Mouse (Mus musculus): ENCODE data around the gene 1110008P14Rik.

Gene 1110008P14Rik

DNA sequence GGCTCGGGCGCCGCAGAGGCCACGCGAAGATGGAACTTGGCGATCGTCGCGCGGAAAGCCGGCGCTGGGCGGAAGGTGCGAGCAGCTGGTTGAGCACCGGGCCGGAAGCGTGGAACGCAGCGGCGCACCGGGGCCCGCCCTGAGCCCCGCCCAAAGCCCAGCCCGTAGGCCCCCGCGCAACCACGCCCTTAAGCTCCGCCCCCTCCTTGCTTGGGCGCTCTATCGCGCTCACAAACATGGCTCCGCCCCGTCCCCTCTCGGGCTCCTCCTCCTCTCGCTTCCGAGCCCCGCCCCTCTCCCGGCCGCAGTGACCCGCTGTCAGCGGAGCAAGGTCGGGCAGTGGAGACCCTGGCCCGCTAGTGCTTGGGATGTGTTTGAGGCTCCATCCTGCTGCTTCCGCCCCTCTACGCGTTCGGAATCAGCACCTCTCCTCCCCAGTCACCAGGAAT is at the start of gene 1110008P14Rik:
Gene 1110008P14Rik (minus strand): TSS at position 164 of the 449 bp plus-strand sequence.
- peak; percentile 96 for DNase-seq

- peak; percentile 82 for DNase-seq
Measured at GRCm38 (mm10) chr2:32430701-32431676, 49.3 kb upstream of the 1110008P14Rik start.

DNA sequence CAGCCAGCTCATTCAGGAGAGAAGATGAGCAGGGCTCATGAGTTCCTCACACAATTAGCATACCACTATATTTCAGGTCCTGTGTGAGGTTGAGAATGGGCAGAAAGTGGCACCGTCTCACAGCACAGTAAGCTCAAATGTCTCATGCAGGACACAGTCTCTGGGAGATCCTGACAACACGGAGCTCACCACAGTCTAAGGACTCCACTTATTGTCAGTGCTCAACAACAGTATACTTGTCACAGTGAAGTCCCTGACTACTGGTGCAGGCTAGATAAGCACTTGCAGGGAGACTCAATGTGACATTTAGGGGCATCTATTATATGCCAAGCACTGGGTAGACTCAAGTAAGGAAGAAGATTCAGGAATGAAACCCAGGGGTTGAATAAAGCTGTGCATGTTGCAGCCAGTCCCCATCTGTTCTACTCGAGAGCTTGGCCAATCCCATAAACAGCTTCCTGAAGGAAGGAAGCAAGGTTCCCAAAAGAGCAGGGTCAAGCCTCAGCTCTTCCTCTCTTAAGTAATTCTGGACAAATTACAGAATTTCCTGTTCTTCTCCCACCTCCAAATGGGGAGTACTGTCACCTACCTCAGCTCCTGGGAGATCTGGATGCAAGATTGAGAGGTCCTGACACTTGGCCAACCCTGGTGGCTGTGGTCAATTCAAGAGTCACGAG is 47.6 kb upstream of the 1110008P14Rik start:
- DNase-seq = no peak

- DNase-seq = peak; percentile 67
Measured at GRCm38 (mm10) chr2:32428262-32428722, 46.6 kb upstream of the 1110008P14Rik start.

- no peak for DNase-seq
Measured at GRCm38 (mm10) chr2:32427720-32428119, 46.0 kb upstream of the 1110008P14Rik start.

GRCm38 (mm10) chr2:32426141-32426540 is 44.4 kb upstream of the 1110008P14Rik start:
- DNase-seq = no peak

DNA sequence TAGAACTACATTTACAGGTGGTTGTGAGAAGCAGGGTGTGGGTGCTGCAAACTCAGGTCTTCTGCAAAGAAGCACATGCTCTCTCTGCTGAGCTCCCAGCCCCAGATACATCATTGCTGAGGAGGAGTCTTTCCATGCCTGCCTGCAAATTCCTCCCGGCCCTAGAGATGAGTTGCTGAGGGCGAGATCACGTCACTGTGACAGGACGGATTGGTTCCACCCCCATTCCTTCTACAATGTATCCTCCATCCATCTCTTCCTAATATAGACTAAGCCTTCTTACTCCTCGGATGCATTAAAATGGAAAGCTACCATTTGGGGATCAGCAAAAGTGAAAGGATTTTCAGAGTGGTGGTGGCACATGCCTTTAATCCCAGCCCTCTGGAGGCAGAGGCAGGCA is 43.8 kb upstream of the 1110008P14Rik start:
- no peak for DNase-seq

- DNase-seq = no peak
Measured at GRCm38 (mm10) chr2:32424796-32425195, 43.1 kb upstream of the 1110008P14Rik start.

DNA sequence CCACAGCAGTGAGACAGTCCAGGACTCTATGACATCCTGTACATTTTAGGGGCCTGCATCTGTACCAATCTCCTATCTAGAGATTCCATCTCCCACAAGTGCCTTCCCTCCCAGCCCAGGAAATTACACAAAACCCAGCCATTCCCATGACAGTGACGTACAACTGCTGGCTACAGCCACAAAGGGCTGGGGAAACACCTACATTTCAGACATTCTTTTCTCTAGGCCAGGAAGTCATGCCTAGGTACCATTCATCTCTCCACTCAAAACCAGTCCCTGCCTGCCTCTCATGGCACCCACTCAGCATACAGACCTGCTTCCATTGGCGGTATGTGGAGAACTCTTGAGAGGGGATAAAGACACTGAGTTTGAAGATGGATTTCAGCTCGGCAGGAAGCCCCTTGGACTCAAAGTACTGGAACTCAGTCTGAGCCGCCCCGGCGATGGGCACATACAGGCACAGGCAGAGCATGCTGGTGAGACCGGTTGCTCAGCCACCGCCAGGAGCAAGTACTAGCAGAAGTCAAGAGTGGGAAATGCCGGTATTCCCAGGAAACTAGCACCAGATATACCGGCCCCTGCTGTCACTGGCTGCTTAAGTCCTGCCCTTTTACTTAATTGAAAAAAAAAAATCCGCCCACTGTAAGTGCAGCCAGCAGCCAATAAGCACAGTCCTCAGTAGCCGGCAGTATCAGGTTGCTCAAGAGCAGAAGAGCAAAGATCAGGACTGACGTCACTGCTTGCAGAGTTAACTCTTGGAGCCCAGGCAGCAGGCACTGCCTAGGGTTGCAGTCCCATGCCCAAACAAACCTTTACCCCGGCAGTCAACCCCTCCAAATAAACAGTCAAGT is 42.0 kb upstream of the 1110008P14Rik start:
- peak; percentile 88 for DNase-seq

DNA sequence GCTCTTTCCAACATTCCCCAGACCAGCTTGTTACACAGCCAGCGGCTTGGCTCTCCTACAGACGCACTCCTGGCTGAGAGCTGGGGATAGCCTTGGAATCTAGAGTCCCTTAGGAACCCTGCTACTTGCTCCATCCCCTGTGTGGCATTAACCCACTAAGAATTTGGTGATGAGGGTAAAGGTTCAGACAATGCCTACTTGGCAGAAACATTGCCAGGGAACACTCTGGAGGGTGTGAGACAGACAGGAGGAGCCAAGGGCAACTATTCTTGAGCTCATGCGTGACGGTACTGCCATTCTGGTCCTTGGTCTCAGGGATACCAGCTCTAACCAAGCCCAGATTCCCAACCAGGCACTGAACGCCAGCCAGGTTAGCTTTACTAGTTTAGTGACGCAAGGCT is 40.1 kb upstream of the 1110008P14Rik start:
- DNase-seq = no peak

DNA sequence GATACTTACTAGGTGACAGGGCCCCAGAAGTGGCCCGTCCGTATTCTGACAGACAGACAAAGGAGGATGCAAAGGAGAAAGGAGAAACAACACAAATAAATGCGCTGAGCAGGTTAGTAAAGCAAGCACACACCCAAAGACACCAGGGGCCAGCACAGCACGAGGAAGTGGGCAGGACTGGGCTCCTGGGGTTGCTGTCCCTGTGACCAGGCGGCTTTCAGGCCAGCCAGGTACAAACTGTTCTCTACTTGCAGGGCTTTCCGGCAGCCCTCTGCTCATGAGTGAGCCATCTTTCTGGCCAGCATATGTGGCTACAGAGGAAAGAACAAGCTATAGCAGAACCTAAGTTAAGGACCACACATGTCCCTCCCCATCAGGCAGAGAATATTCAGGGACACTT is 38.9 kb upstream of the 1110008P14Rik start:
- no peak for DNase-seq

GRCm38 (mm10) chr2:32420066-32420608 is 38.4 kb upstream of the 1110008P14Rik start:
- DNase-seq = no peak

DNA sequence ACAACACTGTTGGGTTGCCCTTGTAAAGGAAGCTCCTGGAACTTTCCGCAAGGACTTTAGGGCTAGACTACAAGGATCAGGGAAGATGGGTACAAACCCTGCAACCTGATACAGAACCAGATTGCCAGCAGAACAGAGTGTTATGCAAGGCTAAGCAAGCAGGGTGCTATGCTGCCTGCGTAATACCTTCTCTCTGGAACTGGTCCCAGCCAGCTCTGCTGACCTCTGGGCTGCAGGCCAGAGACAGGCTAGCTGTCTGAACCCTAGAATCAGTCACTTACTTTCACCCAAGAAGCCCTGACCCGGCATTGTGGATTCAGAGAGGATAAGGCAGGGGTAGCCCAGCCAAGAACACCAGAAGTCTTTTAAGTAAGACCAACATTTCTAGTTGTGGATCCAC is 37.6 kb upstream of the 1110008P14Rik start:
- DNase-seq = peak; percentile 63

- DNase-seq = no peak
Measured at GRCm38 (mm10) chr2:32418430-32419151, 36.9 kb upstream of the 1110008P14Rik start.

- DNase-seq = no peak
Measured at GRCm38 (mm10) chr2:32417486-32417885, 35.7 kb upstream of the 1110008P14Rik start.

GRCm38 (mm10) chr2:32416556-32416955 is 34.8 kb upstream of the 1110008P14Rik start:
- DNase-seq = no peak

DNA sequence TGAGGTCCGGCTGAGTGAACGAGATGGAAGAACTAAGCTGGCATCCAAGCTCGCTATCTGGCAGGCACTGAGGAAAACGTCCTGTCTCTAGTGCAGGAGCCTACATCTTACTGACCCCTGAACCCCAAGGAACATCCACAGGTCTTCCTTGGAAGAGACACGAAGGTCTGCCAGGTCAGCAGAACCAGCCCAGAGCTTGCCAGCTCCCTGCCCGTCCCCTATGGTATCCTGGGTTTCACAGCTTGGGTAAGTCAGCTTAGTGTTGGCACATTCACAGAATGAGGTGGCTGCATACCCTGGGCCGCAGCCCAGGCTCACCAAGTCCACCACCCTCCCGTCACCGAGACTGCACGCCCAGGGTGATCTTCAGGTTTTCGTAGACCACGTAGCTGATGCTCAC is 34.1 kb upstream of the 1110008P14Rik start:
- no peak for DNase-seq

DNA sequence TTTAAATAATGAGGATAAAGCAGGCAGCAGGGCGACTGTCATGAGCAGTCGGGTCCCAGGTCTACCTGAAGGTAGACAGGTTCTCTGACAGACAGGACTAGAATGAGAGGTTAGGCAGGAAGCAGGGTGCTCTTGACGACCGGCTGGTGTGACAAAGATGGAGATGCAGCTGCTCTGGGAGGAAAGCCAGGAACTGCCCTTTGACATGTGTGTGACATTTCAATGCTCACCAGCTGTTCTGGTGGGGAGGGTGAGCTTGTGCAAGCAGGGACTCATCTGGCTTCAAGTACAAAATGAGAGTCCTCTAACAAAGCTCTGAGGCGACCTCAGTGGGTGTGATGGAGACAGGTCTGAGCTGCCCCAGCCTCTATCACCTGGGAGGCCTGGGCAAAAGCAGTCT is 32.2 kb upstream of the 1110008P14Rik start:
- DNase-seq = peak; percentile 84

DNA sequence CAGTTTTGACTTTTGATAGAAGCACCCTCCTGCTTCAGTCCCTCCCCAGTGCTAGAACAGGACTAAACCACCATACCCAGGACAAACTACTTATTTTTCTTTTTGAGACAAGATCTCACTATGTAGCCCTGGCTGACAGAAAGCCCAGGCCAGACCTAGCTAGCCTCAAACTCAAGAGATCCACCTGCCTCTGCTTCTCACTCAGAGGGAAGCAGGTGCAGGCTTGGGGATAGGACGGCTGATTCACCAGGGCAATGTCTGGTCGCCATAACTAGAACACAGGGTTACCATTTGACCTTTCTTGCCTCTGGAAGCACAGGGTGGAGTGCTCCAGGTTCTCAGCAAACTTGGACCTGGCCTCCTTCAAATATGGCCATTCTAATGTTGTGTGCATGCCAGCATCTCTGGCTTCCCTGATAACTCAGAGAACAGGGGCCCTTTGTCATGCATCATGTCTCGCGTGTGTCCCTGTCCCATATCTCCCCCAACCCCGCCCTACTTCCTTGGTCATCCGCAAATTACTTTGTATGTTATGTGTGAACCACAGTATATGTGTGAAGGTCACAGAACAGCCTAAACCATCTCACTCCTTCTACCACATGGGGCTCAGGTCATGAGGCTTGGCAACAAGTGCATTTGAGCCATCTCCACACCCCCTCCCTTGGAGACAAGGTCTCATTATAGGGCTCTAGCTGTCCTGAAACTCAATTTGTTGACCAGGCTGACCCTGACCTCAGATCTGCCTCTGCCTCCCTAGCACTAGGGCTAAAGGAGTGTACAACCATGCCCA is 31.2 kb upstream of the 1110008P14Rik start:
- DNase-seq = no peak

DNA sequence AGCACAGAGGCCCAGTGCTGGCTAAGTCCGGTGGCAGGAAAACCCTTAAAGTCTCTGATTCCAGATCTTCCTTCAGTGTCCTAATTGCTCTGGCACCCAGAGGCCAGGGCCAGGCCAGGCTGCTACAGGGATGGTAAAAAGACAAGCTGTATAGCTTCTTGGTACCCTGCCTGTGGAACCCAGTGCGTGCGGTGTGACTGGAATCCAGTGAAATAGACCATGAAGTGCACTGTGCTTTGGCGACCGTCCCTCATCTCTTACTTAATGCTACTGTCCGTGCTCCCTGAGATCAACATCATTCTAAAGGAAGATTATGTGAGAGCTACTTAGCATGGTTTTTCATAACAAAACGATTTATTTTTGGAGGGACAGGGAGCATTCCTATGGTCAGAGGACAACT is 29.7 kb upstream of the 1110008P14Rik start:
- DNase-seq = no peak

Measured in lung, postnatal 10 days (tissue).